Mouse (Mus musculus) frontal cortex, adult (tissue): Measurements from ENCODE around the gene Olfr524.
A peak's percentile ranks its signal among the peaks of the same experiment; 100 is the strongest.

Source experiments
- ATAC-seq: cut with Nextera tagmentation; 2 replicates; pipeline ENCODE4 v1.9.2; 2017; ENCODE audit warnings: mild to moderate bottlenecking, moderate library complexity, mixed read lengths; ENCODE audit not compliant: low TSS enrichment

Gene Olfr524

DNA sequence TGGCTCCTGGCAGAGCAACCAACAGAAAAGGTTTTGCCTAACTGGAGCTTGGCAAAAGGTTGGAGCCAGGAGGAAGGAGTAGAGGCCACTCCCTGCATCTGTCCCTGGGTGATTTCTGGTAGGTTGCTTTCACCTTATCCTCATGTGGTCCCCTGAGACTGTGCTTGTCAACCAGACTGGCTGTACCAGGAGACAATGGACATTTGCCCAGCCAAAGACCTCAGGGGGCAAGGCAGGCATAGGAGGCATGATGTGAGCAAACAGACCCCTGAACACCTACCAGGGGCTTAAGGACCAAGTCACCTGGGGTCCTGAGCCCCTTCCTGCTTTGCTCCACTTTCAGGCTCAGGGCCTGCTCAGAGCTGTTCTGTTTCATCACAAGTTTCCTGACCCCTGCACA lies at the start of gene Olfr524:
Olfr524 (minus strand) TSS at position 101 of the 400 bp plus-strand sequence.
- ATAC-seq, result no peak

DNA sequence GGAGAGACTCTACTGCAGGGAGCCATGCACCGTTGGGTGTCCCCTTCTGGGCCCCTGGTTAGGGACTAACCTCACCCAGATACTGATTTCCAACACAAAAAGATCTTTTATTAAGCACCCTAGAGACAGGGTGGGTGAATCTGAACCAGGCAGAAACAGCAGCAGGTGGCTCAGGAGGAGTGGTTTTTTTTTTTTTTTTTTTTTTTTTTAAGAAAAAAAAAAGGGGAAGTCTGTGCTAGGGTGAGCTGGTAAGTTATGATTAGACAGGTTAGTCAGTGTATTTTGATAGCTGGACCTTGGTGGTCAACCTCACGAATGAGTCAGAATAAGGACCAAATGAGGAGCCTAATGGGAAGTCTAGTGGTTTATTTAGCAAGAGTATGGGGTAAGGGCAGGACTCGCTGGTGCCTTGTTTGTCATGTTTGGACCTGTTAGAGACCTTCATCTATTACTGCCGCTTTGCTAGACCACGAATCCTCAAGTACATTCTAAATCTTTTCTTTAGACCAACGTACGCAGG lies 48.1 kb upstream of the Olfr524 start:
- no peak for ATAC-seq

DNA sequence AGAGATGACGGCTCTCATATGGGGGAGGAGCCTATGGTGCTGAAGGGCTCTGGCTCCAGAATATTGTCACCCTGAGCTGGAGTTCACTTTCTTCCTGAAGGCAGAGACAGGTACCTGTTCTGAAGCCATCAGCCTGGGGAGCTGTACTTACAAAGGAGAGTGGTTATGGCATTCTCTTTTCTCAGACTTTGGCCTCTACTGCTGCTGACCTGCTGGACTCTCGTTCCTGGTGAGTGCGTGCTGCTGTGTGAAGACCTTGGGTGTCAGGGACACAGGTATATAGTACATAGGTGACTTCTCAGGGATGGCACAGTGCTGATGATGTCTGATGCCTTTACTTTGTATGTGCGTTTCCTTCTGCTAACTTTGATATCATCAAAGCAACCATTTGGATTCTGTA lies 41.5 kb upstream of the Olfr524 start, which contains the start of gene 5830411N06Rik:
5830411N06Rik (plus strand) TSS at position 69 of the 400 bp plus-strand sequence.
- ATAC-seq, result no peak

DNA sequence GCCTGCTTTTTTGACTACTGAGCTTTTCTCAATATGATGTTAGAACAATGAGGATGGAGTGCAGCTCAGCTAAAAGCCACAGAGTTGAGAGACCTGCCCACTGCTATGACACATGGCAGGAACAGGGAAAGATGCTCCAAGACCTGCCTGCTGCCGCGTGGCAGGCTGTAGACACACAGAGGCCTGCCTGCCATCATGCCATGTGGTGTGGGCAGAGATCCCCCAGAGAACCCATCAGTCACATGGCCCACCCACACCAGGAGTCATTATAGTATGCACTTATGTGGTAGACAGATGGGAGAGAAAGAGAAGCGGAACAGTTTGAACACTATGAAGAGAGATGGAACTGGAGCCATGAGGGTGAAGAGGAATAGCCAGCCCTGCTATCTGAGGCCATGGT lies 27.9 kb upstream of the Olfr524 start:
- no peak for ATAC-seq

DNA sequence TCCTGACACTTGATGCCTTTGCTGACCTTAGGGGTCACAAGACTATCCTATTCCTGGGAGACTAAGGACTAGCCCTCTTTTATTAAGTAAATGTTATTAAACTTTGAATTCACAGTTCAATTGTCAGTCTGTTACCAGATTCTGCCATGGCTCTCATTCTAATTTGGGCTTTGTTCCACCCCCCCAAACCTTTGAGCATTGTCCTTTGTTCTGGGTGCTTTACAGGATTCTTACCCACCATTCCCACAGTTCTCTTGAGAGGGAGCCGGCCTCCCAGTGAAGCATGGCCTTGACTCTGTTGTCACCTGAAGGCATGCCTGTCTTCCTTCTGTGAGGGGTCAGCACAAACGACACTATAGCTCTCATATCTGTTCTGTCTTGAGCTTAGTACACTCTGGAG lies 25.3 kb upstream of the Olfr524 start:
- no peak for ATAC-seq

DNA sequence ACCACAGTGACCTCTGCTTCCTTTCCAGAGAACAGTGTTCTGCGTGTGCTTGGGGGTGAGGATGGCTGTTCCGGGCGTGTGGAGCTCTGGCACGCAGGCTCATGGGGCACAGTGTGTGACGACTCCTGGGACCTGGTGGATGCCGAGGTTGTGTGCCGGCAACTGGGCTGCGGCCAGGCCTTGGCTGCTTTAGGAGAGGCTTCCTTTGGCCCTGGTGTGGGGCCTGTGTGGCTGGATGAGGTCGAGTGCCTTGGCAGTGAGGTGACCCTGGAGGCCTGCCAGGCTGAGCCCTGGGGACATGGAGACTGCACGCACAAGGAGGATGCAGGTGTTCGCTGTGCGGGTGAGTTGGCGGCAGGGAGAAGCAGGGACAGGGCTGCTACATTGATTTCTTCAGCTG lies 22.7 kb upstream of the Olfr524 start:
- no peak for ATAC-seq

DNA sequence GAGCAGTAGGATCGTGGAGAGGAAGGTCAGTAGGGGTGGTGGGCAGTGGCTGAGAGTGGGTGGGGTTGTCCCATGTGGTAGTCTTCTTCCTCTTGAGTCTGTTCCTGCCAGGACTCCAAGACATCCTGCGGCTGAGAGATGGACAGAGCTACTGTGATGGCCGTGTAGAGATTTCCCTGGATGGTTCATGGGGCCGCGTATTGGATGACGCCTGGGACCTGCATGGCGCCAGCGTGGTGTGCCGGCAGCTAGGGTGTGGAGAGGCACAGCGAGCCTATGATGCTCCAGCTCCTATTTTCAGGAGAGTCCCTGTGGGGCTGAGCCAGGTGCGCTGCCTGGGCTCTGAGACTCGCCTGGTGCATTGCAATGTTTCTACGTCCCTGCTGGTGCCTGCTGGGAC lies 18.4 kb upstream of the Olfr524 start:
- ATAC-seq, result no peak

DNA sequence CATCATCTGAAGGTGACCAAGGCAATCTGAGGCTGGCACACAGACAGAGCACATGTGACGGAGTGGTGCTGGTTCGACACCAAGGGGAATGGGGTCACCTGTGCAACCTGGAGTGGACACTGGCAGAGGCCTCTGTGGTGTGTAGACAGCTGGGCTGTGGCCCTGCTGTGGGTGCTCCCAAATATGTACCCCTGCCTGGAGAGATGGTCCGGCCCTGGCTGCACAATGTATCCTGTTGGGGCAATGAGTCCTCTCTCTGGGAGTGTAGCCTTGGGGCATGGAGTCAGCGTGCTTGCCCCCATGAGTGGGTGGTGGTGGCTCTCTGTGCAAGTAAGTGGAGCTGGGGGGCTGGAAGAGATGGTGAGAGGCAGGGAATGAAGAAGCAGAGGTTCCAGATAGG lies 14.6 kb upstream of the Olfr524 start:
- ATAC-seq, result no peak

DNA sequence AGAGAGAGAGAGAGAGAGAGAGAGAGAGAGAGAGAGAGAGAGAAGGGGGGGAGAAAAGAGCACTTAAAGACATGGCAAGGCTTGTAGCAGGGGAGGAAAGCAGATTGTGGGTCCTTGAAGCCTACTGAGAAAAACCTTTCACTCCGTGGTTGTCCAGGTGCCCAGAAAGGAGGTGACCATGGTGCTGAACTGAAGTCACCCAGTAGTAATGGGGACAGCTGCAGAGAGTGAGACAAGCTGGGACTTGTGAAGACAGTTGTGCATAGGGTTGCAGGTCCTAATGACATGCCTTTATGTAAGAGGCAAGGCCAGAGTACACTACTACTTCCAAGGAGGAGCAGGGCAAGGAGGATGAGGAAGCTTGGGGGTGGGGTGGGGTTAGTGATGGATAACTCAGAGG lies 13.5 kb upstream of the Olfr524 start:
- no peak for ATAC-seq

DNA sequence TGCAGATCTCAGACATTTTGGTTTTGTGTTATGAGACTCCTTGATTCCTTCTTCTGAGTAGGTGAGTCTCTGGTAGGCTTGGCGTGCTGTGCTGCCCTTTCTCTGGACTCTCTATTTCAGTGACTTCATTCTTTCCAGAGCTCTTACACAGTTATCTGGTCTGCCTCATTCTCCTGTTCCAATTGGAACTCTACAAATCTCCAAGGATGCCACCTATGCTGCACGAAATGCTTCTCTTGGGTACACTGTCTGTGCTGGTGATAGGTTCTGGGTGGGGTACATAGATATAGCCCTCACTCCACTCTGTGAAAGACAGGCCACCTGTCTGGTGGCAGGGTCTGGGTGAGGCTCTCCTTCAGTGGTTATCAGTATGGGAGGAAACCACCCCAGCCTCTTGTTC lies 12.2 kb upstream of the Olfr524 start, which contains the start of gene Cd163l1:
Cd163l1 (plus strand) TSS at position 301 of the 400 bp plus-strand sequence.
- ATAC-seq, result no peak

DNA sequence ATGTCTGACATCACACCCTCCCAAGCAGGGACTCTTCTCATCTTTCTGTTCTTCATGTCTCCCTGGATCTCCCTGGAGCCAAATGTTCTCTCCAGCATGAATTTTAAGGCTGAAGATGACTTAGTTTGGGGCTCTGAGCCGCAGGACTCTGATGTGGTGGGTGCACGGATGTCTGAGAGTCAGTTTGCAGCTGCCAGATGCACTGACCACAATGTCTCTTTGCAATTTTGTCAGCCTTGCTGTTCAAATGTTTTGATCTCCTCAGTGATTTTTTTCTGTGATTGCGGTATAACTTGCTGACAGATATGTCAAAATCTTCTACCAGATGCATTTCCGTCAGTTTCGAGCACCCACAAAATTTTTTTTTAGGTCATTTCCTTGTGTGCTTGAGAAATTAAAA lies 8.1 kb upstream of the Olfr524 start:
- ATAC-seq, result no peak

DNA sequence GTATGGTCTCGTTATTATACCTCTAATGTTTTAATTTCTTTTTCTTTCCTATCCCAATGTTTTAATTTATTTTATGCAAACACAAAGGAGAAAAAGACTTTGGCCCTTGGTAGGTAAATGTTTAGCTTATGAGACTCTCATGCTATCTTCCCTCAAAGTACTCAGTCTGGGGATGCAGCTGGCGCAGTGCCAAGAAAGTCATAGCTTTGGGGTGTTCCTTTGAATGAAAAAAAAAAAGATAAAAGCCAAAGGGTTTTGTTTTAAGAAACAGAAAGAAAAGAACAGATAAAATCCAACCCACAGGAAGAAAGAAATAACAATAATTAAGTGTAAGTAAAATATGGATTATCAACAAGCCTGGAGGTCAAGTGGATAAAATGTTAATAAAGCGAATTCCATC lies 2.9 kb upstream of the Olfr524 start:
- no peak for ATAC-seq

DNA sequence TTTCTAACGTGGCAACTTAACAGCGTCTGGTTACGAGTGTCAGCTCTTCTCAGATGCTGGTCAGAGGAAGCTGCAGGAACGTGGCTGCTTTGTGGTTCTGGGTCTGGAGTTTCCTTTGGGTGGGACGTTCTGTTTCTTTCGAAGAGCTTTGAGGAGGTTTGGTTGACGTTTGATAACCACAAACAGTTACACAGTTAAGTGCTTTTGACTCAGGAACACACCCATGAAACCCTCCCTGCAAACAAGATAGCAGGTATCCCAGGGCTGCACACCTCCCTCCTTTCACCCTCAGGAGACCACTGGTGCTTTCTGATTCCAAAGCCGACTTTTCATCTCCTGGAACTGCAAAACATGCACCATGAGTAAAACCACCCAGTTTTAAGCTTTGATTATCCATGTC lies 2.4 kb upstream of the Olfr524 start:
- no peak for ATAC-seq

DNA sequence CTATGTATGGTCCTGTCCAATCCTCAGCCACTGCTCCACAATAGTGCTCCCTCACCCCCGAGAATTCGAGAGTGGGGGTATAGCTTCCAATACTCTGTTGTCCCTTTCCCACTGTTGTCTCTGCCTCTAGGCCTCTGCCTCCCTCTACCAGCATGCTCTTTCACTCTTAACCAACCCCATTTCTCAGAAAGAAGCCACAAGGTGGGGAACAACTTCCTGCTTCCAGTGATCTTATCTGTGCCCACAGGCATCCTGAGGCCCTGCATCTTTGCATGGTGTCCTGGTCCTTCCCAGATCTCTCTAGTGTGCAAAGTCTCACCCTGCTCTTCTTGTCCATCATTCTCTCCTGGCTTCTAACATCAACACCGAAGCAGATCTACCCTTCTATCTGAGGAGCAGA lies 1.1 kb upstream of the Olfr524 start:
- no peak for ATAC-seq

DNA sequence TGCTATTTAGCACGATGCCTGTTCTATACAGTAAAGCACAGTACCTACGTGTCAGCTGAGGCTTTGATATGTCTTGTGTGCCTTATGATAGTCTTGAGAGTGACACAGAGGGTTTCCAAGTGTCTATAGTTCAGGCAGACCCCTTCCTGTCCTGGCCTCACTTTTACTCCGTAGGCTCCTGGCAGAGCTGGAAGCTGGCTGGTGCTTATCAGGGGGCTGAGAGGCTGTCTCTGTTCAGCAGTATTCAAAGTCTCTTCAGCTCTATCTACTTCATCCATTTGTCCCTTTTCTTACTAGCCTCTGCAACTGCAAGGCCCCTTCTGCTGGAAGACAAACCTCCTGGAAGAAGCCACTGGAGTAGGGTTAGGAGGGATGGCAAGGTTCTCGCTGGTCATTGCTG lies 4.7 kb downstream of the Olfr524 start:
- no peak for ATAC-seq

DNA sequence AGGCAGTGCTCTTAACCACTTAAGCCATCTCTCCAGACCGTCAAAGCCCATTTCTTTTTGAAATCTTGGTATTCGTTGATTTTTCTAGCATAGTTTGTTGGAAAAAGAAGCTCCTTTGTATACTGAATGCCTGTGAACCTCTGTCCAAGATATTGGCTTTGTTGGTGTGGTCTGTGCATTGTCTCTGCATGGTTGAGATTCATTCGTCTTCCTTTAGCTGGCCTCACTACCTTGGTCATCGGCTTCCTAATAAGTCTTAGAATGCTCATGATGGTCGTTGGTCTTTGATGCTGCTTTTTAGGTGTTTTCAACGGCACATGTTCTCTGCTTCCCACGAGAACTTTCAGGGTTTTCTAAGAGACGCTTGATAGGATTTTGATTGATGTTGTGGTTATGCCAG lies 9.8 kb downstream of the Olfr524 start:
- ATAC-seq, result no peak

DNA sequence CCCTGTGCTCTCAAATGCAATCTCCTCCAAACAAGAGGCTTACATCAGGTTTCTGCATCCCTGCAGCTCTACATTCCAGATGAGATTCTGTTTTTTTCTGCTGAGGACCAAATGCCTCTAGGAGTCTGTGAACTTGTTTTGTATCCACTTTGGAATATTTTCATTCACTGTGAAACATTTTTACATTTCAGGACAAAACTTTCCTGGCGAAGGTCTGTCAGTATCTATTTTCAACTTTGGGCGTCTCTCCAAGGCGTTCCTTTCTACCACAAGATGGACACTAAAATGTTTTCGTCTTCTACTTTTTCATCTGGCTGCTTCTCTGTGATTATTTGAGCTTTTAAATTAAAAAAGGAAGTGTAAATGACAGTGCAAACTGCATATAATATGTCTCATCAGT lies 11.7 kb downstream of the Olfr524 start:
- peak; percentile 64; the same call in 1 of the 2 replicates for ATAC-seq

DNA sequence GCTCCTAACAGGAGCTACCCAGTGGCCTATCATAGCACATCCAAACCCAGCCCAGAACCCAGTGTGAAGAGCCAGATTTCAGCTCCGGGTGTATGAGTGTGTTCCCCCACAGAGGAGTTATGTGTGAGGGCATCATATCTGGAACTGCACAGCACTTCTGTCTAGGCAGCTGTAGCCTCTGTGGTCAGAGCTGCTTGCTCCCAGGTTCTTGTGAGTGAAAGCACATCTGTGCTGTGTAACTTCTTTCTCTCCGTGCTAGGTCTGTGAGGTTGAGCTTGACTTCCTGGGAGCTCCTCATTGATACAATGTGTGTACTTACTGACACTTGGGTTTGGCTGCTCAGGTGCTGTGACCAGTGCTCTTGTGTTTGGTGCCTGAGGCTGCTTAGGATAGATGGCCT lies 12.9 kb downstream of the Olfr524 start:
- no peak for ATAC-seq

DNA sequence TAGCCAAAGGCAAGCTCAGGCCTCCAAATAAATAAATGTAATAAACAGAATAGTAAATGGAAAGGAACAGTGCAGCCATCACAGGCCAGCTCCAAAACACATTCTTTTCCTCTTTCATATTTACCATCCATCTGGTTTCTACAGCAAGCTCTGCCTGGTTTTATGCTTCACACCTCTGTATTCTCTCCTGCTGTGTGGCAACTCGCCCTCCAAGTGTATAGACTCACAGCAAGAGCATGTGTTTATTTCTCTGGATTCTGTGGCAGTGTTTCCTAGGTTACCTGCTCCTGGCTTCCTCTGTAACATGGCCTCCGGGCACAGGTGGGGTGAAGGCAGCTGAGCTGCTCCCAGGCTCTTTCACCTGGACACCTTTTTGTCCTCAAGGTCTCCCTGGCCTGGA lies 13.3 kb downstream of the Olfr524 start:
- no peak for ATAC-seq

DNA sequence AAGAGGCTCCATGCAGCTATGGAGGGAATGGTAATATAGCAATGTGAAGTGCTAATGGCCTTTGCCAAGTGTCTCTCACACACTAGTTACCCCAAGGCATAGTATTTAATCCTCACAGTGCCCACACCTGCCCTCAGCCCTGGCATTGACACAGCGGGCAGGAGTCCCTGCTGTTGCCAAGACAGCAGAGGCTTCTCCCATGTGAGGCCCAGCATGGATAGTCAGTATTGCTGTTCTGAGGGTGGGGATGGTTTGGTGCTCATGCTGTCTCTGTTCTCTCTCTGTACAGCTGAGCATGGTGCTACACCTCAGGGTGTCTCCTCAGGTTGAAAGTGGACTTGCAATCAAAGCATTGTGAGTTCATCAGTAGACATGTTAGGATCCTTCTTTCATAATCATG lies 15.3 kb downstream of the Olfr524 start:
- no peak for ATAC-seq

DNA sequence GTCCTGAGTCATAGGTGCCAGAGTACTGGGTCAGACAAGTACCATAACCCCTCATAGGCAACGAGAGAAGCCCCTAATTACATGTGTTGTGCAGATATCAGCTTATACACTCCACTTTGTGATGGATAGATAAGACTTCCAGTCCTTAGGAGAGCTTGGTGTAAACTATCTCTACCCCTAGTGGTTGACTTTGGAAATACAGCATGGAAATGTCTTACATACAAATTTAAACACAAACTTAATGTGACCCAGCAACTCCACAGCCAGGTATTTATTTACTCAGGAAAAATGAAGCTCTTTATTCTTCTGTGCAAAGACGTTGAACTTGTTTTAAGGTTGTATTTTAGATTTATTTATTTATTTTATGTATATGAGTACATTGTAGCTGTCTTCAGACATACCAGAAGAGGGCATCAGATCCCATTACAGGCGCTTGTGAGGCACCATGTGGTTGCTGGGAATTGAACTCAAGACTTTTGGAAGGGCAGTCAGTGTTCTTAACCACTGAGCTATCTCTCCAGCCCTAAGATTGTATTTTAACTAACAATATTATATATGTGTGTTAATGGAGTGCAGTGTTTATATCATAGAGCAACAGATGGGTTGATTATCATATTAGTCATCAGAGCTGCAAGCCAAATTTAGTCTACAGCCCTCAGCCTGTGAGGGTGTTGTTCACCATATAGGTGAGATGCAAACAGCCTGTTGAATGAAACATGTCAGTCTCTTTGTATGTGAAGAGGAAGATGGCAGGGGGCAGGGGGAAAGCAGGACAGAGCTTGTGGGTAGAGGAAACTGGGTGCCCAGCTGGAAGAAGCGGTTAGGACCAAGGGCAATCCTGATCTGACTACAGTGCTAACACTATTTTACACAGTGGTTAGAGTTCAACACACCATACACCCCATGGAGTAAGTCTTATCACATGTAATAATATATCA lies 17.1 kb downstream of the Olfr524 start:
- no peak for ATAC-seq

DNA sequence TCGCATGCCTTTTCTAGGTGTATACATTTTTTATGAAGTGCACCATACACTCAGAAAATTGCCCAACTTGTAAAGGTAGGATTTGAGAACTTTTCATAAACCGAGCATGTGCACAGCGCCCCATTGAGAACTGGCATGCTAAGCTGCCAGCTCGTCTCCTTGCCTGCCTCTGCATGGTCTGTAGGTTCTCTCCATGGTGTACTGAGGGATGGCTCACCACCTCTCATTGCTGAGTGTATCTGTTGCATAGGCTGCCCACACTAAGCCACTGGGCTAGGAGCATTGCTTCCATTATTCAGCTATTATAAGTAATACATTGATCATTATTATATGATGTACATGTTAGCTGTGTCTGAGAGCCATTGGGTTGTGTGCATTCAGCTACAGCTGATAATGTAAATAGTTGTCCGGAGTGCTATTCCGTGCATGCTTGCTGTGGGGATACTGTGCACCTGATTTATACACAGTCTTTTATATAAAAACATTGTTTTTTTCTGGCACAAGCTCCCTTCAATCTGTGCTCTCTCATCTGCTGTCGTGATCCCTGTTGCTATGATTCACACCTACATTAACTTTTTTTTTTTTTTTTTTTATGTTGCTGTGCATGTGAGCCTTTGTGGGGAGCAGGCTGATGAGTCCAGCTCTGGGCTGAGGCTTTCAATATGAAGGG lies 17.9 kb downstream of the Olfr524 start:
- peak; percentile 52 for ATAC-seq
